Mouse (Mus musculus) liver, adult 2 months (tissue): ENCODE results near the gene Cacna2d3. TPM values are rescaled to one million over a fixed set of nuclear protein-coding genes. Genes with fewer than 3 reads are reported as not detected.

Experiments
- DNase-seq: peaks from one replicate; pipeline ENCODE4 v3.0.0-alpha.2; 2011; ENCODE audit warnings: low read depth, low spot score; ENCODE audit errors: extremely low read depth
- H3K27ac ChIP-seq: fragments of 200-500 bp; replicated peaks from 2 replicates; pipeline ENCODE4 v1.5.1; 2012; ENCODE audit warnings: low read depth, mild to moderate bottlenecking, control low read depth, inconsistent platforms, low read length; ENCODE audit not compliant: insufficient read depth
- H3K27me3 ChIP-seq: fragments of 200-500 bp; 2 replicates; pipeline ENCODE4 v1.6.1; 2012; ENCODE audit warnings: mild to moderate bottlenecking, moderate library complexity, low read length, inconsistent platforms; ENCODE audit not compliant: control insufficient read depth, insufficient read depth
- H3K36me3 ChIP-seq: fragments of 200-500 bp; 2 replicates; pipeline ENCODE4 v1.6.1; 2012; ENCODE audit warnings: low read length, inconsistent platforms; ENCODE audit not compliant: control insufficient read depth, insufficient read depth
- H3K4me1 ChIP-seq: fragments of 200-500 bp; 2 replicates; pipeline ENCODE4 v1.6.1; 2011; ENCODE audit warnings: low read length; ENCODE audit not compliant: control insufficient read depth, insufficient read depth
- H3K4me3 ChIP-seq: fragments of 200-500 bp; 2 replicates; pipeline ENCODE4 v1.5.1; 2011; ENCODE audit warnings: low read depth, mild to moderate bottlenecking, control low read depth, low read length, moderate library complexity; ENCODE audit not compliant: insufficient read depth
- H3K79me2 ChIP-seq: fragments of 200-500 bp; 2 replicates; pipeline ENCODE4 v1.6.1; 2012; ENCODE audit warnings: inconsistent platforms, mild to moderate bottlenecking, low read length, moderate library complexity; ENCODE audit not compliant: control insufficient read depth, insufficient read depth
- H3K9ac ChIP-seq: fragments of 200-500 bp; 2 replicates; pipeline ENCODE4 v1.6.1; 2012; ENCODE audit warnings: low read depth, mild to moderate bottlenecking, control low read depth, inconsistent platforms, low read length
- CTCF ChIP-seq: fragments of 200-500 bp; IDR thresholded peaks from 2 replicates; pipeline ENCODE4 v1.5.1; 2011; ENCODE audit warnings: low read depth, low read length, control low read depth
- POLR2A ChIP-seq: fragments of 200-500 bp; IDR thresholded peaks from 2 replicates; pipeline ENCODE4 v1.6.1; 2011; ENCODE audit warnings: low read length, control low read depth; ENCODE audit not compliant: insufficient read depth; ENCODE audit errors: extremely low read depth
- WGBS: fragments of 180-500 bp; shearing (Covaris S2); methylation state at CpG from one replicate; pipeline ENCODE4 v1.1.7; 2018; 5-methylcytosine and 5-hydroxymethylcytosine counted together
- polyA plus RNA-seq: library from polyadenylated mRNA; depleted of rRNA; stranded (reverse); fragments of >200 nt; gene quantifications from 2 replicates; pipeline ENCODE4 v1.2.3, GENCODE M21; 2012
- total RNA-seq: library from RNA; depleted of rRNA; stranded (reverse); fragments of >200 nt; gene quantifications from 2 replicates; pipeline ENCODE4 v1.2.3, GENCODE M21; 2014

Gene Cacna2d3
- total and polyA plus RNA-seq, 2 experiments, result not detected

GRCm38 (mm10) chr14:29433716-29434115 lies 287.9 kb downstream of the Cacna2d3 start:
- H3K9ac ChIP-seq, result no peak overlapping the region
- no peak for TF ChIP-seq POLR2A
- no peak for TF ChIP-seq CTCF
- 79% methylated on average over 3 of the region's 3 CpGs for WGBS
- DNase-seq, result no peak
- no peaks in the 10 kb centered on the region for H3K79me2 ChIP-seq
- H3K4me3 ChIP-seq, result no peak overlapping the region
- H3K27me3 ChIP-seq, result no peaks in the 10 kb centered on the region
- H3K4me1 ChIP-seq, result no peaks in the 10 kb centered on the region
- H3K27ac ChIP-seq, result no peak overlapping the region
- H3K36me3 ChIP-seq, result no peaks in the 10 kb centered on the region

- Histone ChIP-seq H3K27ac (no peak overlapping the region), H3K4me1 (no peaks in the 10 kb centered on the region), H3K27me3 (no peaks in the 10 kb centered on the region), H3K9ac (no peak overlapping the region), H3K36me3 (no peaks in the 10 kb centered on the region), H3K79me2 (no peaks in the 10 kb centered on the region), H3K4me3 (no peak overlapping the region)
- TF ChIP-seq CTCF (no peak), POLR2A (no peak)
- 49% methylated on average over 5 of the region's 5 CpGs for WGBS
- no peak for DNase-seq
These were observed 288.5 kb downstream of the Cacna2d3 start for GRCm38 (mm10) chr14:29433076-29433714.

GRCm38 (mm10) chr14:29429788-29430187 lies 291.9 kb downstream of the Cacna2d3 start:
- 75% methylated on average over 2 of the region's 2 CpGs for WGBS
- Histone ChIP-seq H3K27ac (no peak overlapping the region), H3K36me3 (no peaks in the 10 kb centered on the region), H3K4me1 (no peaks in the 10 kb centered on the region), H3K79me2 (no peaks in the 10 kb centered on the region), H3K27me3 (no peaks in the 10 kb centered on the region), H3K4me3 (no peak overlapping the region), H3K9ac (no peak overlapping the region)
- TF ChIP-seq CTCF (no peak), POLR2A (no peak)
- DNase-seq, result no peak

GRCm38 (mm10) chr14:29425666-29426065 lies 296.0 kb downstream of the Cacna2d3 start:
- no peak overlapping the region for H3K4me3 ChIP-seq
- H3K79me2 ChIP-seq, result no peaks in the 10 kb centered on the region
- 88% methylated on average over 3 of the region's 3 CpGs for WGBS
- no peak overlapping the region for H3K9ac ChIP-seq
- no peak overlapping the region for H3K27ac ChIP-seq
- no peak for TF ChIP-seq CTCF
- no peak for TF ChIP-seq POLR2A
- H3K27me3 ChIP-seq, result no peaks in the 10 kb centered on the region
- H3K4me1 ChIP-seq, result no peaks in the 10 kb centered on the region
- no peak for DNase-seq
- H3K36me3 ChIP-seq, result no peaks in the 10 kb centered on the region

- no peak overlapping the region for H3K4me3 ChIP-seq
- no peaks in the 10 kb centered on the region for H3K27me3 ChIP-seq
- WGBS, result 78% methylated on average over 3 of the region's 3 CpGs
- H3K36me3 ChIP-seq, result no peaks in the 10 kb centered on the region
- no peak overlapping the region for H3K27ac ChIP-seq
- no peaks in the 10 kb centered on the region for H3K79me2 ChIP-seq
- H3K9ac ChIP-seq, result no peak overlapping the region
- DNase-seq, result no peak
- no peaks in the 10 kb centered on the region for H3K4me1 ChIP-seq
- no peak for TF ChIP-seq CTCF
- no peak for TF ChIP-seq POLR2A
These were observed 296.5 kb downstream of the Cacna2d3 start for GRCm38 (mm10) chr14:29425208-29425607.

- no peaks in the 10 kb centered on the region for H3K36me3 ChIP-seq
- no peak overlapping the region for H3K27ac ChIP-seq
- TF ChIP-seq CTCF (no peak), POLR2A (no peak)
- no peak overlapping the region for H3K4me3 ChIP-seq
- no peak for DNase-seq
- no peaks in the 10 kb centered on the region for H3K27me3 ChIP-seq
- H3K79me2 ChIP-seq, result no peaks in the 10 kb centered on the region
- WGBS, result 63% methylated on average over 2 of the region's 2 CpGs
- no peaks in the 10 kb centered on the region for H3K4me1 ChIP-seq
- no peak overlapping the region for H3K9ac ChIP-seq
These were observed 315.8 kb downstream of the Cacna2d3 start for GRCm38 (mm10) chr14:29405878-29406165.
